Mouse (Mus musculus) liver, postnatal 0 days (tissue): ENCODE data around the gene Hook1. TPM values are rescaled to one million over a fixed set of nuclear protein-coding genes. Genes with fewer than 3 reads are reported as not detected.
A peak's percentile ranks its signal among the peaks of the same experiment; 100 is the strongest.

Experiments
- ATAC-seq: fragments of 200-750 bp; cut with Nextera tagmentation; 2 replicates; pipeline ENCODE4 v1.8.0; 2017; ENCODE audit warnings: mild to moderate bottlenecking, moderate library complexity
- DNase-seq: peaks from one replicate; pipeline ENCODE4 v3.0.0-alpha.2; 2016
- H3K27ac ChIP-seq: fragments of 300-500 bp; sonication (generic); 2 replicates; pipeline ENCODE4 v1.5.1; 2014; ENCODE audit warnings: antibody characterized with exemption, moderate library complexity, mild to moderate bottlenecking, low read depth
- H3K27me3 ChIP-seq: fragments of 300-500 bp; sonication (generic); 2 replicates; pipeline ENCODE4 v1.6.1; 2014; ENCODE audit warnings: low read length, control low read depth, mixed read lengths; ENCODE audit not compliant: insufficient read depth
- H3K36me3 ChIP-seq: fragments of 300-500 bp; sonication (generic); replicated peaks from 2 replicates; pipeline ENCODE4 v1.6.1; 2014; ENCODE audit warnings: mild to moderate bottlenecking, control low read depth, low read length, moderate library complexity, mixed read lengths; ENCODE audit not compliant: insufficient read depth
- H3K4me1 ChIP-seq: fragments of 300-500 bp; sonication (generic); 2 replicates; pipeline ENCODE4 v1.6.1; 2014; ENCODE audit warnings: antibody characterized with exemption, mild to moderate bottlenecking, control low read depth; ENCODE audit not compliant: insufficient read depth
- H3K4me2 ChIP-seq: fragments of 300-500 bp; sonication (generic); 2 replicates; pipeline ENCODE4 v1.6.1; 2014; ENCODE audit warnings: low read depth, mild to moderate bottlenecking, low read length, moderate library complexity, mixed read lengths
- H3K4me3 ChIP-seq: fragments of 300-500 bp; sonication (generic); 2 replicates; pipeline ENCODE4 v1.5.1; 2014; ENCODE audit warnings: low read depth, low read length
- H3K9ac ChIP-seq: fragments of 300-500 bp; sonication (generic); replicated peaks from 2 replicates; pipeline ENCODE4 v1.6.1; 2014; ENCODE audit warnings: mild to moderate bottlenecking, moderate library complexity
- H3K9me3 ChIP-seq: fragments of 300-500 bp; sonication (generic); 2 replicates; pipeline ENCODE4 v1.6.1; 2016; ENCODE audit warnings: mild to moderate bottlenecking, control low read depth, low read length, mixed read lengths
- CTCF ChIP-seq: sonication (generic); IDR thresholded peaks from 2 replicates; pipeline ENCODE4 v1.5.1; 2016; ENCODE audit warnings: antibody characterized with exemption, low read depth
- EP300 ChIP-seq: IDR thresholded peaks from 2 replicates; pipeline ENCODE4 v1.6.1; 2016; ENCODE audit warnings: antibody characterized with exemption, low read depth, mild to moderate bottlenecking
- WGBS: fragments of 180-500 bp; shearing (Covaris S2); extraction: QIAGEN DNeasy Blood & Tissue Kit; methylation state at CpG from one replicate; pipeline ENCODE4 v1.1.7; 2014; ENCODE audit not compliant: insufficient replicate concordance; 5-methylcytosine and 5-hydroxymethylcytosine counted together
- polyA plus RNA-seq: library from polyadenylated mRNA; unstranded; fragments of >200 nt; fragmentation: Nextera tagmentation; extraction: Ambion mirVana; gene quantifications from 2 replicates; pipeline ENCODE4 v1.2.1, GENCODE M21; 2015

The Hook1 gene
- 11.6 and 12.2 TPM in 2 replicates for polyA plus RNA-seq

DNA sequence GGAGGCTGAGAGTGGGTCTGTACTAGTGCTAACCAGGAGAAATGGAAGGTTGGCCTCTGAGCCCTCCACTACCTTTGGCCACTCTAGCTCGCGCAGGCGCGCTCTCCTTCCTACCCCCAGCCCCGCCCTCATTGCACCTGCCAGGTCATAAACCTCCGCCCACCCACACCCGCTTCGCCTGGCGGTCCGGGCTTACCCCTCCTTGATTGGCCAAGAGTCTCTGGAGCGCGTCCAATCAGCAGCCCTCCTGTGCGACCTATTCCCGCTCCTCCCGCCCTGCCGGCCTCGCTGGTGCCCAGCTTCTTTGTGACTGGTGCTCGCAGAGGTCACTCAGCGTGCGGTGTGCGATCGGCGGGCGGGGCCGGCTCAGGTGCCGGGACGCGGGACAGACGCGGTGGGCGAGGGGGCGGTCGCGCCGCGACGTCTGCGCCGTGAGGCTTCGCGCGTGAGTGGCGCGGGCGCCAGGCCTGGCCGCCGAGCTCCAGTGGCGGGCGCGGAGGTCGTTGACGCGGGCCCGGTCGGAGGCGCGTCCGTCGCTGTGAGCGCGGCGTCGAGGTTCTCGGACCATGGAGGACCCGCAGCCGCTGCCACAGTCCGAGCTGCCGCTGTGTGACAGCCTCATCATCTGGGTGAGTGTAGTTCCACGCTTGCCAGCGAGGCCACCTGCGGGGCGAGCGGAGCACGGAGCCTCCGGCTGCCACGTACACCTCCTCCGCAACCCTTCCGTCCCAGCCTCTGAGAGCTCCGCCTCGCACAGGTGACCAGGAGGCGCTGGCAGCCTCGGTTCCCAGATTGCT lies at the start of gene Hook1:
Hook1 (plus strand) TSS at position 313 of the 797 bp plus-strand sequence.
- peak within 1 kb of the TSS; percentile 91 for H3K27ac ChIP-seq
- WGBS, result under 1% methylated on average over 76 of the region's 82 CpGs
- no peaks in the 10 kb centered on the region for H3K9me3 ChIP-seq
- H3K27me3 ChIP-seq, result no peaks in the 10 kb centered on the region
- no peak for TF ChIP-seq EP300
- TF ChIP-seq CTCF, result no peak
- ATAC-seq, result peak; percentile 99
- peak within 1 kb of the TSS; percentile 71 for H3K9ac ChIP-seq
- no peaks in the 10 kb centered on the region for H3K36me3 ChIP-seq
- DNase-seq, result peak; percentile 92
- peak within 1 kb of the TSS; percentile 76 for H3K4me2 ChIP-seq
- H3K4me1 ChIP-seq, result peaks cover 9% of the 10 kb centered on the region; the same call in 1 of the 2 replicates
- H3K4me3 ChIP-seq, result peak within 1 kb of the TSS; percentile 62

DNA sequence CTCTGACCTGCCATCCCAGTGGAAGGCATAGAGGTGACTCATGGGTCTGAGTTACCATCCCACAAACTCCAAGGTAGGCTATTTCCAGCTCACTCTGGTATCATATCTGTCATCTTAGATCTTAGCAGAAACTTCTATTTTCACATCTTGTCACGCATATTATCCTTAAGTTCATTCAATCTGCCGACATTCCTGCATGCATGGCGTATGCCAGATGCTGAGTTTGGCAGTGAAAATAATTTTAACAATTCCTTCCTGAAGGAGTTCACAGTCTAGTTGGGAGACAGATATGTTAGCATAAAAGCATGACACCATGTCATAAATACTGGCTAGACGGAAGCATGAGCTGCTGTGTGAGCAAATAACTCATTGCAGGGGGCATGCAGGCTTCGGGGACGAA lies 49.3 kb upstream of the Hook1 start:
- WGBS, result 75% methylated on average over 6 of the region's 6 CpGs
- Histone ChIP-seq H3K27ac (no peak overlapping the region), H3K4me3 (no peak overlapping the region)

DNA sequence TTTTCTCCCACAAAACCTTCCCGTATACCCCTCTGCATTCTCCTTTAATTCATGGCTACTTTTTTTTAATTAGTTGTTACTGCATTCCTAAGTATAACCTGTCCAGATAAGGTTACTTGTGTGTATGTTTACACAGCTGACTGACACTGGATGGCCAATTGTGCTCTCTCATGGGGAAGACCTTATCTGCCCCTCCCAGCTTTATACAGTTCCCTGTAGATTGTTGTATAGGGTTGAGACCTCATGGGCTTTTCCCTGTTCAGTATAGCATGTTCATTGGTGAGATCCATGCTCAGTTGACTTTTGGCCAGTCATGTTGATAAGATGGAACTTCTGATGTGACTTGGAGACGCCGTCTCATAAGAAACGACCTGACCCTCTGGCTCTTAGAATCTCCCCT lies 46.6 kb upstream of the Hook1 start:
- Histone ChIP-seq H3K9me3 (no peaks in the 10 kb centered on the region), H3K27me3 (no peaks in the 10 kb centered on the region), H3K4me1 (no peaks in the 10 kb centered on the region), H3K4me2 (no peak overlapping the region), H3K9ac (no peak overlapping the region), H3K36me3 (no peaks in the 10 kb centered on the region), H3K4me3 (no peak overlapping the region), H3K27ac (no peak overlapping the region)
- ATAC-seq, result no peak
- DNase-seq, result no peak
- TF ChIP-seq CTCF, result no peak
- no peak for TF ChIP-seq EP300
- 72% methylated on average over 4 of the region's 4 CpGs for WGBS

More for the DNA sequence above, 49.3 kb upstream of the Hook1 start:
- DNase-seq (no peak), ATAC-seq (no peak)
- no peaks in the 10 kb centered on the region for H3K9me3 ChIP-seq
- TF ChIP-seq CTCF, result no peak
- TF ChIP-seq EP300, result no peak
- no peak overlapping the region for H3K9ac ChIP-seq
- H3K27me3 ChIP-seq, result no peaks in the 10 kb centered on the region
- H3K4me1 ChIP-seq, result no peaks in the 10 kb centered on the region
- H3K36me3 ChIP-seq, result no peaks in the 10 kb centered on the region
- H3K4me2 ChIP-seq, result no peak overlapping the region

DNA sequence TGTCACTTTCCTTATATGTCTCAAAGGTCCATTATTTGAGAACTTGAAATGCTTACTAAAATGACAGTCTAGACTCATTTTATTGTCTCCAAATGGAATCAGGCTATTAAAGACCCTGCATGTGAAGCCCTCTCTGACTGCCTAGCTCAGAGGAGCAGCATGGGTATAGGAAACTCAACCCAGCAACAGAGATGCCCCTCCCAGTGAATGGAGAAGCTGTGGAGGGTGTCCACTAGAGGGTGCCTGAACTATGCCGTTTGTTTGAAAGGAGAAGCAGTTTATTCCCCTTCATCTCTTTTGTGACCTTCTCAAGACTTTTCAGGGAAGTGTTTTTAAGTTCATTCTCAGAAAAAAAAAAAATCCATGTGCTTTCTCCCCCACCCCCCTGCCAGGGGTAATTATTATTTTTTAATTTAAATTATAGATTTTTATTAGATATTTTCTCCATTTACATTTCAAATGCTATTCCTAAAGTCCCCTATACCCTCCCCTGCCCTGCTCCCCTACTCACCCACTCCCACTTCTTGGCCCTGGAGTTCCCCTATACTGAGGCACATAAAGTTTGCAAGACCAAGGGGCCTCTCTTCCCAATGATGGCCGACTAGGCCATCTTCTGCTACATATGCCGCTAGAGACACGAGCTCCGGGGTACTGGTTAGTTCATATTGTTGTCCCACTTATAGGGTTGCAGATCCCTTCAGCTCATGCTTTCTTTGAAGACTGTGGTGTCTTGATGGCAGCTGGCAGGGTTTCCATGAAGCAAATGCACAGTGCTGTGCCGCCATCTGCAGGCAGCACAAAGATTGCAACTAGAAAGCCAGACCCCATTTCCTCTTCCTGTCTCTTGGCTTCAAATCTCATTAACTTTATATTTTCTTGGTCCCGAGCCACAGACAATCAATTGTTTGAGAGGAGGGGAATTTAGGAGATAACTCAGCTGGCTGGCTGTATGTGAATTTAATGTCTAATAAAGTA lies 42.5 kb upstream of the Hook1 start:
- Histone ChIP-seq H3K27me3 (no peaks in the 10 kb centered on the region), H3K4me2 (no peak overlapping the region)
- ATAC-seq, result no peak

GRCm38 (mm10) chr4:95928846-95929245 lies 38.2 kb upstream of the Hook1 start:
- Histone ChIP-seq H3K27ac (no peak overlapping the region), H3K9ac (no peak overlapping the region), H3K4me3 (no peak overlapping the region), H3K27me3 (no peaks in the 10 kb centered on the region), H3K4me1 (no peaks in the 10 kb centered on the region), H3K36me3 (no peaks in the 10 kb centered on the region), H3K4me2 (no peak overlapping the region), H3K9me3 (no peaks in the 10 kb centered on the region)
- ATAC-seq, result no peak
- DNase-seq, result no peak
- no peak for TF ChIP-seq CTCF
- TF ChIP-seq EP300, result no peak
- 64% methylated on average over 1 of the region's 1 CpGs for WGBS

More for the DNA sequence above, 42.5 kb upstream of the Hook1 start:
- H3K36me3 ChIP-seq, result no peaks in the 10 kb centered on the region
- H3K9me3 ChIP-seq, result no peaks in the 10 kb centered on the region
- TF ChIP-seq EP300 (no peak), CTCF (peak; percentile 83)
- WGBS, result 15% methylated on average over 7 of the region's 7 CpGs
- H3K27ac ChIP-seq, result no peak overlapping the region
- no peaks in the 10 kb centered on the region for H3K4me1 ChIP-seq
- DNase-seq, result peak; percentile 73
- H3K9ac ChIP-seq, result no peak overlapping the region
- H3K4me3 ChIP-seq, result no peak overlapping the region

GRCm38 (mm10) chr4:95929936-95930335 lies 37.1 kb upstream of the Hook1 start:
- ATAC-seq, result no peak
- Histone ChIP-seq H3K9ac (no peak overlapping the region), H3K36me3 (no peaks in the 10 kb centered on the region), H3K4me2 (no peak overlapping the region), H3K27ac (no peak overlapping the region), H3K4me1 (no peaks in the 10 kb centered on the region), H3K27me3 (no peaks in the 10 kb centered on the region), H3K9me3 (no peaks in the 10 kb centered on the region), H3K4me3 (no peak overlapping the region)
- TF ChIP-seq CTCF, result no peak
- no peak for TF ChIP-seq EP300
- DNase-seq, result no peak
- WGBS, result 83% methylated on average over 1 of the region's 1 CpGs
